Mouse (Mus musculus) liver, embryonic 14.5 days (tissue): Measurements from ENCODE around the gene Trabd2b.

Experiments
- CTCF ChIP-seq: IDR thresholded peaks from 2 replicates; pipeline ENCODE4 v1.5.1; 2016; ENCODE audit warnings: antibody characterized with exemption, low read depth, control low read depth
- EP300 ChIP-seq: IDR thresholded peaks from 2 replicates; pipeline ENCODE4 v1.6.1; 2016; ENCODE audit warnings: antibody characterized with exemption, low read depth

- TF ChIP-seq CTCF (no peak), EP300 (no peak)
Measured at GRCm38 (mm10) chr4:114583546-114584144, 177.1 kb downstream of the Trabd2b start.
